Comparison of ENCODE assay signal across 22 mouse cellular contexts in genomic region chr4:57922171-57922570, GRCm38 (mm10). TPM values are rescaled to one million over a fixed set of nuclear protein-coding genes. Genes with fewer than 3 reads are reported as not detected.
DNase-seq lines count a peak whose midpoint lies in the region; ATAC-seq and TF ChIP-seq lines count a peak whose summit lies in the region.
"Had no signal": no experiment of that assay in that cellular context is flagged by ENCODE, and none has a peak within 500 bp of the region (broad histone marks: within the 10 kb centered on the region; RNA-seq: fewer than 3 reads in every experiment).

No protein-coding gene starts in this region.

- no peaks in the 10 kb centered on the region for H3K36me3 ChIP-seq in midbrain, embryonic 11.5 days (ENCODE audit: control insufficient read depth, insufficient read depth, low read length)
- H3K36me3 ChIP-seq in midbrain, embryonic 15.5 days (replicated peaks), result no peaks in the 10 kb centered on the region
- H3K36me3 ChIP-seq in hindbrain, postnatal 0 days (ENCODE audit: insufficient read depth, low read length), result no peaks in the 10 kb centered on the region
- H3K36me3 ChIP-seq: intestine, embryonic 15.5 days; limb, embryonic 12.5 days; liver, embryonic 12.5 days; midbrain, embryonic 12.5 days had no signal

- WGBS in midbrain, embryonic 11.5 days, result 39% methylated on average over 5 of the region's 5 CpGs
- WGBS in midbrain, embryonic 15.5 days, result 29% methylated on average over 5 of the region's 5 CpGs
- 21% methylated on average over 5 of the region's 5 CpGs for WGBS in hindbrain, postnatal 0 days

- peaks cover 9% of the 10 kb centered on the region; the same call in 1 of the 2 replicates for H3K4me1 ChIP-seq in midbrain, embryonic 11.5 days (ENCODE audit: control insufficient read depth, insufficient read depth, low read length)
- H3K4me1 ChIP-seq in midbrain, embryonic 15.5 days, result peaks cover 3% of the 10 kb centered on the region; the same call in 1 of the 2 replicates
- H3K4me1 ChIP-seq in hindbrain, postnatal 0 days (ENCODE audit: insufficient read depth, low read length), result 0 out of 2 replicates have a peak, but pooled peaks cover 4% of the 10 kb centered on the region
- H3K4me1 ChIP-seq: liver, embryonic 12.5 days had no signal

- no peaks in the 10 kb centered on the region for H3K9me3 ChIP-seq in midbrain, embryonic 11.5 days (ENCODE audit: control insufficient read depth, low read length)
- no peaks in the 10 kb centered on the region for H3K9me3 ChIP-seq in midbrain, embryonic 15.5 days
- no peaks in the 10 kb centered on the region for H3K9me3 ChIP-seq in hindbrain, postnatal 0 days (ENCODE audit: low read length)
- H3K9me3 ChIP-seq: forebrain, embryonic 13.5 days; intestine, embryonic 15.5 days; limb, embryonic 12.5 days; liver, embryonic 12.5 days; midbrain, embryonic 12.5 days had no signal

- H3K27me3 ChIP-seq in midbrain, embryonic 11.5 days (ENCODE audit: control insufficient read depth, insufficient read depth, low read length), result no peaks in the 10 kb centered on the region
- H3K27me3 ChIP-seq in midbrain, embryonic 15.5 days (replicated peaks), result no peaks in the 10 kb centered on the region
- no peaks in the 10 kb centered on the region for H3K27me3 ChIP-seq in hindbrain, postnatal 0 days (ENCODE audit: insufficient read depth, low read length)
- H3K27me3 ChIP-seq: forebrain, embryonic 13.5 days; intestine, embryonic 15.5 days; limb, embryonic 12.5 days; liver, embryonic 12.5 days; midbrain, embryonic 12.5 days had no signal

- H3K4me2 ChIP-seq in midbrain, embryonic 11.5 days, result no peak overlapping the region
- H3K4me2 ChIP-seq in midbrain, embryonic 15.5 days, result no peak overlapping the region
- no peak overlapping the region for H3K4me2 ChIP-seq in hindbrain, postnatal 0 days (ENCODE audit: low read depth, low read length)
- H3K4me2 ChIP-seq: forebrain, embryonic 13.5 days; intestine, embryonic 15.5 days; limb, embryonic 12.5 days; liver, embryonic 12.5 days; midbrain, embryonic 12.5 days had no signal

- DNase-seq in cerebellum, postnatal 14 days, result peak; percentile 46 to 49
- no peak for DNase-seq in cerebellum, adult 9-11 months
- DNase-seq in midbrain, embryonic 11.5 days (ENCODE audit: low spot score, missing footprints), result peak; percentile 65
- DNase-seq in adrenal gland, postnatal 14 days, result peak; percentile 49
- DNase-seq in hindbrain, postnatal 0 days (ENCODE audit: low spot score), result peak; percentile 19
- no peak for DNase-seq in frontal cortex, postnatal 36 days (ENCODE audit: low spot score in 2 of 2)
- no peak for DNase-seq in kidney, postnatal 14 days
- DNase-seq: cerebellum, adult 8-10 months; gastrocnemius, postnatal 14 days; heart, adult 2 months; heart, postnatal 36 days; kidney, adult 9 months; kidney, postnatal 36 days; lung, adult 2 months; lung, postnatal 4 days; right cerebral cortex, adult 18-20 months had no signal

- H3K27ac ChIP-seq in midbrain, embryonic 11.5 days (ENCODE audit: low read depth, low read length), result no peak overlapping the region
- H3K27ac ChIP-seq in midbrain, embryonic 15.5 days, result no peak overlapping the region
- H3K27ac ChIP-seq in hindbrain, postnatal 0 days, result no peak overlapping the region; the same call in 1 of the 2 replicates
- H3K27ac ChIP-seq: forebrain, embryonic 13.5 days; heart, adult 2 months; intestine, embryonic 15.5 days; limb, embryonic 12.5 days; liver, embryonic 12.5 days; midbrain, embryonic 12.5 days had no signal

- ATAC-seq in midbrain, embryonic 11.5 days (ENCODE audit: low FRiP score), result 0 out of 2 replicates have a peak, but pooled peaks have one; percentile 38
- ATAC-seq in midbrain, embryonic 15.5 days (replicated peaks), result no peak
- ATAC-seq in hindbrain, postnatal 0 days, result no peak
- ATAC-seq: forebrain, embryonic 13.5 days; intestine, embryonic 15.5 days; liver, embryonic 12.5 days had no signal

- no peak overlapping the region for H3K9ac ChIP-seq in midbrain, embryonic 11.5 days (ENCODE audit: low read length)
- H3K9ac ChIP-seq in midbrain, embryonic 15.5 days, result no peak overlapping the region
- H3K9ac ChIP-seq in hindbrain, postnatal 0 days (replicated peaks; ENCODE audit: low read length), result no peak overlapping the region
- H3K9ac ChIP-seq: forebrain, embryonic 13.5 days; intestine, embryonic 15.5 days; limb, embryonic 12.5 days; liver, embryonic 12.5 days; midbrain, embryonic 12.5 days had no signal

- no peak overlapping the region for H3K4me3 ChIP-seq in midbrain, embryonic 11.5 days (ENCODE audit: low read depth, low read length)
- no peak overlapping the region for H3K4me3 ChIP-seq in midbrain, embryonic 15.5 days
- no peak overlapping the region for H3K4me3 ChIP-seq in hindbrain, postnatal 0 days (ENCODE audit: low read length)
- H3K4me3 ChIP-seq: forebrain, embryonic 13.5 days; heart, adult 2 months; intestine, embryonic 15.5 days; limb, embryonic 12.5 days; liver, embryonic 12.5 days; midbrain, embryonic 12.5 days had no signal

- no peak for TF ChIP-seq CTCF in hindbrain, postnatal 0 days (IDR thresholded peaks at IDR 0.05; ENCODE audit: low read depth)

RNA-seq across cellular contexts. Expression of gene D630039A03Rik, which starts 6.1 kb away (rescaled TPM):
- polyA plus RNA-seq in midbrain, embryonic 11.5 days (2014; fragmentation: Nextera tagmentation; extraction: Ambion mirVana), result 0.04 TPM in 1 of 2 replicates, not detected in the other
- 0.05 and 0.08 TPM in 2 replicates for polyA plus RNA-seq in midbrain, embryonic 15.5 days (2015; fragmentation: Nextera tagmentation; extraction: Ambion mirVana)
- total RNA-seq in adrenal gland, postnatal 14 days (2021), result 9.0 and 9.4 TPM in 2 replicates
- total RNA-seq in hindbrain, postnatal 0 days (2014; rRNA removed), result 0.50 and 0.52 TPM in 2 replicates
- 0.49 and 0.54 TPM in 2 replicates for polyA plus RNA-seq in hindbrain, postnatal 0 days (2015; fragmentation: Nextera tagmentation; extraction: Ambion mirVana)
- total RNA-seq: gastrocnemius, postnatal 14 days had no signal

RNA-seq across cellular contexts. Expression of gene Txn1, which starts 34.0 kb away (rescaled TPM):
- polyA plus RNA-seq in midbrain, embryonic 11.5 days (2014; fragmentation: Nextera tagmentation; extraction: Ambion mirVana), result 404 and 408 TPM in 2 replicates
- polyA plus RNA-seq in midbrain, embryonic 15.5 days (2015; fragmentation: Nextera tagmentation; extraction: Ambion mirVana), result 255 and 270 TPM in 2 replicates
- 239 and 245 TPM in 2 replicates for total RNA-seq in adrenal gland, postnatal 14 days (2021)
- total RNA-seq in hindbrain, postnatal 0 days (2014; rRNA removed), result 93.5 and 113 TPM in 2 replicates
- 360 and 370 TPM in 2 replicates for polyA plus RNA-seq in hindbrain, postnatal 0 days (2015; fragmentation: Nextera tagmentation; extraction: Ambion mirVana)

Comparison
In these comparisons a context has a peak if more than half of its experiments do, and no peak if none do; other contexts are left out.
1. DNase-seq: peak in cerebellum, postnatal 14 days (2 of 2), midbrain, embryonic 11.5 days (single experiment), adrenal gland, postnatal 14 days (single experiment) and hindbrain, postnatal 0 days (single experiment); none in cerebellum, adult 9-11 months (single experiment), frontal cortex, postnatal 36 days (0 of 2) and kidney, postnatal 14 days (single experiment).